Mouse (Mus musculus) midbrain, embryonic 12.5 days (tissue): ENCODE results near the gene Tbl1xr1. TPM values are rescaled to one million over a fixed set of nuclear protein-coding genes. Genes with fewer than 3 reads are reported as not detected.

ENCODE experiments used
- ATAC-seq: fragments of 200-750 bp; cut with Nextera tagmentation; 2 replicates; pipeline ENCODE4 v1.8.0; 2017; ENCODE audit warnings: low read depth, moderate TSS enrichment, moderate library complexity; ENCODE audit not compliant: low FRiP score
- H3K27ac ChIP-seq: fragments of 300-500 bp; sonication (generic); replicated peaks from 2 replicates; pipeline ENCODE4 v1.5.1; 2016; ENCODE audit warnings: mild to moderate bottlenecking
- H3K27me3 ChIP-seq: fragments of 300-500 bp; sonication (generic); 2 replicates; pipeline ENCODE4 v1.6.1; 2016; ENCODE audit warnings: mild to moderate bottlenecking
- H3K36me3 ChIP-seq: fragments of 300-500 bp; sonication (generic); 2 replicates; pipeline ENCODE4 v1.6.1; 2016
- H3K4me1 ChIP-seq: fragments of 300-500 bp; sonication (generic); 2 replicates; pipeline ENCODE4 v1.6.1; 2016
- H3K4me2 ChIP-seq: fragments of 300-500 bp; sonication (generic); replicated peaks from 2 replicates; pipeline ENCODE4 v1.6.1; 2016; ENCODE audit warnings: mild to moderate bottlenecking, moderate library complexity
- H3K4me3 ChIP-seq: fragments of 300-500 bp; sonication (generic); 2 replicates; pipeline ENCODE4 v1.5.1; 2016; ENCODE audit warnings: mild to moderate bottlenecking
- H3K9ac ChIP-seq: fragments of 300-500 bp; sonication (generic); replicated peaks from 2 replicates; pipeline ENCODE4 v1.6.1; 2016; ENCODE audit warnings: mild to moderate bottlenecking, moderate library complexity
- H3K9me3 ChIP-seq: fragments of 300-500 bp; sonication (generic); 2 replicates; pipeline ENCODE4 v1.6.1; 2016; ENCODE audit warnings: mild to moderate bottlenecking
- WGBS: fragments of 180-500 bp; shearing (Covaris S2); methylation state at CpG from one replicate; pipeline ENCODE4 v1.1.7; 2016; 5-methylcytosine and 5-hydroxymethylcytosine counted together
- polyA plus RNA-seq: library from polyadenylated mRNA; unstranded; fragments of >200 nt; fragmentation: Nextera tagmentation; extraction: Ambion mirVana; gene quantifications from 2 replicates; pipeline ENCODE4 v1.2.1, GENCODE M21; 2016

Tbl1xr1 gene
- polyA plus RNA-seq, 1 experiment from 2014 or later: 35.2 TPM

DNA sequence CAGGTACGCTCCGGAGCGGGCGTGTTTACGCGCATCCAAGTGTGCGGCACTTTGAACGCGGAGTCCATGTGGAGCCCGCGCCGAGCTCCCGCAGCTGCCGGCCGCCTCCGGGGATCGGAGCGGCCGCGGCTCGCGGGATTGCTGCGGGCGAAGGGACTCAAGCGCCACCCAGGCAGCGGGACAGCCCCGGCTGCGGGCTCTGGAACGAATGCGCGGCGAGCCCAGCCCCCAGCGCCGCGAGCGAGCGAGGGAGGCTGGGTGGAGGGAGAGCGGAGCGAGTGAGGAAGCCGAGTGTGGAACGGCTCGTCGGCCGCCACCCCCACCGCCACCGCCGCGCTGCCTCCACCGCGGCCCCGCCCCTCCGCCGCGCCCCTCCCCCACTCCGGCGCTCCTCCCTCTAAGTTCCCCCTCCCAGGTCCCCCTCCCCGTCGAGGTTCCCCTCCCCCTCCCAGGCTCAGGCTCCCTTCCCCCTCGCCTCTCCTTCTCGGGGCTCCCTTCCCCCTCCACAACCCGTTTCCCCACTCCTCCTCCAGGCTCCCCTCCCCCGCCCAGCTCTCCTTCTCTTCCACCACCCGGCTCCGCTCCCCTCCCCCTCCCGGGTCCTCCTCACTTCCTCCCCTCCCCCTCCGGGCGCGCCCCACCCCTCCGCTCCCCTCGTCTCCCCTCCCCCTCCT lies 428 bp upstream of the Tbl1xr1 start:
- Histone ChIP-seq H3K27me3 (no peaks in the 10 kb centered on the region), H3K9ac (peak overlapping the region; percentile 84), H3K36me3 (no peaks in the 10 kb centered on the region), H3K27ac (peak overlapping the region; percentile 99), H3K9me3 (no peaks in the 10 kb centered on the region), H3K4me3 (peak overlapping the region; percentile 95), H3K4me1 (peaks cover 34% of the 10 kb centered on the region), H3K4me2 (peak overlapping the region; percentile 73)
- WGBS: under 1% methylated on average over 35 of the region's 70 CpGs
- peak; percentile 88 for ATAC-seq

DNA sequence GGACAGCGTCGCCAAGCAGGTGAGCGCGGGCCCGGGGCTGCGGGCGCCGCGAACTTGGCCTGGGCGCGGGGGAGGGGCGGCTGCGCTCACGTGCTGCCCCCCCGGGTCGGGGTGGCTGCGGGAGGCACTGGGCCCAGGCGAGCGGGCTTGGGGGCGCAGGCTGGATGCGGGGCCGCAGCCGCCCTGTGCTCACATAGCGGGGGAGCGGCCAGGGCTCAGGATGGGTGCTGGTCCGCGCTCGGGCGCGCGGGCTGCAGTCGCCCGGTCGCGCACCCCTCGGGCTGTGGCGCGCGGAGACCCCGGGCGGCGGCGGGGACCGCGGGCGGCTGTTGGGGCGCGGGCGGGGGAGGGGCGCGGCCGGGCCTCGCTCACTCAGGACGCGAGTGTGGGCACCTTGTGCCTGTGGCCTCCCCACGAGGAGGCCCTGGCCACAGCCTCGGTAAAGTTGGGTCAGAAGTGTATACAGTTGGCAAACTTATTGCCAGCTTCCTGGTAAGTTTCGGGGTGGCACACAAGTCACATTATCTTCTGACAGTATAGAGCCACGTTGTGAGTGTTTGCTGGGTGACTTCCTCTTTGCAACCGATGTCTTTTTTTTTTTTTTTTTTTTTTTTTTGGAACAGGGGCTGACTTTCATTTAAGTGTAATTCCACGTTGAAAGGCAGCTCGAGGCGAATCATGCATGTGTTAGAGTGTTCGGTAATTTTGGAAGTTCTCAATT lies 644 bp downstream of the Tbl1xr1 start:
- peak; percentile 81 for ATAC-seq
- peak overlapping the region; percentile 94 for H3K9ac ChIP-seq
- H3K4me3 ChIP-seq: peak overlapping the region; percentile 95
- H3K27me3 ChIP-seq: no peaks in the 10 kb centered on the region
- peaks cover 34% of the 10 kb centered on the region for H3K4me1 ChIP-seq
- H3K36me3 ChIP-seq: no peaks in the 10 kb centered on the region
- H3K4me2 ChIP-seq: peak overlapping the region; percentile 73
- H3K27ac ChIP-seq: peak overlapping the region; percentile 99
- WGBS: under 1% methylated on average over 39 of the region's 64 CpGs
- H3K9me3 ChIP-seq: no peaks in the 10 kb centered on the region

DNA sequence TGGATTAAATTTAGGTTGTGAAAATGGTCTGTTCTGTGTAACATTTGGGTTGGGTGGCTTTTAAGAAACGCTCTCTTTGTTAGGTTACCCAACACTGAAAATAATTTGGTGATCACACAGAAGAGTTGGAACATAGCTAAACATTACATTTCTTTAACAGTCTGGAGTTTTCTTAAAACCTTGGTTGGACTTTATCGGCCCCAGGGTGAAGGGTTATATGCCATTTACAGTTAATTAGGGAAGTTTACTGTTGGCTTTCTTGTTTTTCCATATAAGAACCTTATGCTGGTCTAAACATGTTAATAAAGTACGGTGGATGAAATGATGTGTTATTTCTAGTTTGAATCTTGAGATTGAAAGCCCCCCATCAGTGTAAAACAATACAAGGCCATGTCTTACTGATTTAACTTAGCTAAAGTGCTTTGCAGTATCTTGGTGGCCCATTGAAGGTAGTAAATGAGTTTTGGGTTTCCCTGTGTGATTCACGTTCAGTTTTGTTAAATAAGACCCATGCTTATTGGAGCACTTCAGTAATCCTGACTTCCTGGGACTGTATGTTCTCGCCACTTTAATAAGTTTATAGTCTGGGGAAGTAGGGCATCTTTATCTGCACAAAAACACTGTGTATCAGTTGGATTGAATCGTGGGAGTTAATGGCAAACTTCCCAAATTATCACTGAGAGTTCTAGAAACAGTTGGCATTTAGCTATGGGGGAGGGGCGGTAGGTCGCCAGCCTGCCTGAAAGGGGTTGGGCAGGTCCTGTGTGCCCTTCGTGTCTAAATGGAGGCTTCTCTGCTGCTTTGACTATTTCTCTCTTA lies 1.4 kb downstream of the Tbl1xr1 start:
- Histone ChIP-seq H3K27ac (no peak overlapping the region), H3K9me3 (no peaks in the 10 kb centered on the region), H3K4me3 (peak overlapping the region; percentile 95), H3K9ac (peak overlapping the region; percentile 37), H3K4me2 (peak overlapping the region; percentile 73), H3K27me3 (no peaks in the 10 kb centered on the region), H3K36me3 (no peaks in the 10 kb centered on the region), H3K4me1 (peaks cover 34% of the 10 kb centered on the region)
- 5% methylated on average over 9 of the region's 9 CpGs for WGBS
- ATAC-seq: no peak

DNA sequence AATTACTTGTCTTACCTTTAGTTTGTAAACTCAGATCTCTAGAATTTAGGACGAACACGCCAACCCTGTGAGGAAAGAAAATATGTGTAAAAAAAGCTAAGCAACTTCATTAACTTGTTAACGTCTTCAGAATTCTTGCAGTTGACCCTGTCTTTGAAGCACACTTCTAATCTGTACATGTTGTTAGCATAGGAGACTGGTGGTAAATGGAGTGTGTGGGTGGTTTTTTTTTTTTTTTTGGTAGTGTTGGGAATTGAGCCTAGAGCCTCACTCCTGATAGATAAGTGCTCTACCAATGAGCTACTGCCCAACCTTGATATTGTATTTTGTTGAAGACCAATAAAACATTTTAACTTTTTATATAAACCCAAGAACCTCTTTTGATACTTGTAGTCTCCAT lies 2.1 kb downstream of the Tbl1xr1 start:
- WGBS: 47% methylated on average over 3 of the region's 3 CpGs
- Histone ChIP-seq H3K9ac (no peak overlapping the region), H3K27me3 (no peaks in the 10 kb centered on the region)

DNA sequence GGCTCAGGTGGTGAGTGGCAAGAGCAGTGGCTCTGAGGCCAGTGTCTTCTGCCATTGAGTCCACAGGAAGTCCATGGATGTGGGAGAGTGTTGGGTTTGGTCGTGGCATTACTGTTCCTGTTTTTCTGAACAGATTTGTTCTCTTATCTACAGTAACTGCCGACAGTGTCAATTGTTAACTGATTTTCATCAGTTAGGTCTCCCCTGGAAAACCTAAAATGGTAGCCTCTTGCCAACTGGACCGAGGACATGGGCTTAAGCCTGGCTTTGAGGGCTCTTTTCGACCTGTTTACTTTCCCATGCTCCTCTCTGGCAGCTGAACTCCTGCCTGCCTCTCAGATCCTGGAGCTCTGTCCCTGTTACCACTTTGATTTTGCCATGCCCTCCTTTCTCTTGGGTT lies 5.4 kb downstream of the Tbl1xr1 start:
- no peak for ATAC-seq
- Histone ChIP-seq H3K4me2 (no peak overlapping the region), H3K27me3 (no peaks in the 10 kb centered on the region), H3K4me3 (no peak overlapping the region), H3K4me1 (peaks cover 24% of the 10 kb centered on the region), H3K9ac (no peak overlapping the region), H3K27ac (no peak overlapping the region), H3K9me3 (no peaks in the 10 kb centered on the region), H3K36me3 (no peaks in the 10 kb centered on the region)
- WGBS: 89% methylated on average over 4 of the region's 4 CpGs

More for the DNA sequence above, 2.1 kb downstream of the Tbl1xr1 start:
- no peak overlapping the region for H3K27ac ChIP-seq
- no peak for ATAC-seq
- no peaks in the 10 kb centered on the region for H3K9me3 ChIP-seq
- peak overlapping the region; percentile 95 for H3K4me3 ChIP-seq
- peaks cover 34% of the 10 kb centered on the region for H3K4me1 ChIP-seq
- peak overlapping the region; percentile 73 for H3K4me2 ChIP-seq
- no peaks in the 10 kb centered on the region for H3K36me3 ChIP-seq

DNA sequence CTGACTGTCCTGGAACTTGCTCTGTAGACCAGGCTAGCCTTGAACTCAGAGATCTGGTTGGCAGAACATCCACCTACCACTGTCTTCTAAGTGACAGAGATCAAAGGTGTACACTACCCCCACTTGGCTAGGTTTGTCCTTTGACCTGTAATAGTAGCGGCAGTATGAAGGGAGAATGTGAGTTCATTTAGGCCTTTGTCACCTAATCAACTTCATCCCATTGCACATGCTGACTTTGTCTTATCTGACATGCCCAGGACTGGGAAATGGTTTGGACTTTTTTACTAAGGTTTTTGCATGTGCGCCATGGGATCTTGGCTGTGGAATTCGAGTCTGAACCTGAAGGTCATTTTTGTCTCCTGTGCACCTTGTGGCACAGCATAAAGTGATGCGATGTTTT lies 6.4 kb downstream of the Tbl1xr1 start:
- Histone ChIP-seq H3K36me3 (no peaks in the 10 kb centered on the region), H3K4me1 (peaks cover 20% of the 10 kb centered on the region), H3K9ac (no peak overlapping the region), H3K27ac (no peak overlapping the region), H3K4me3 (no peak overlapping the region), H3K27me3 (no peaks in the 10 kb centered on the region), H3K9me3 (no peaks in the 10 kb centered on the region), H3K4me2 (no peak overlapping the region)
- ATAC-seq: no peak
- 94% methylated on average over 4 of the region's 4 CpGs for WGBS

DNA sequence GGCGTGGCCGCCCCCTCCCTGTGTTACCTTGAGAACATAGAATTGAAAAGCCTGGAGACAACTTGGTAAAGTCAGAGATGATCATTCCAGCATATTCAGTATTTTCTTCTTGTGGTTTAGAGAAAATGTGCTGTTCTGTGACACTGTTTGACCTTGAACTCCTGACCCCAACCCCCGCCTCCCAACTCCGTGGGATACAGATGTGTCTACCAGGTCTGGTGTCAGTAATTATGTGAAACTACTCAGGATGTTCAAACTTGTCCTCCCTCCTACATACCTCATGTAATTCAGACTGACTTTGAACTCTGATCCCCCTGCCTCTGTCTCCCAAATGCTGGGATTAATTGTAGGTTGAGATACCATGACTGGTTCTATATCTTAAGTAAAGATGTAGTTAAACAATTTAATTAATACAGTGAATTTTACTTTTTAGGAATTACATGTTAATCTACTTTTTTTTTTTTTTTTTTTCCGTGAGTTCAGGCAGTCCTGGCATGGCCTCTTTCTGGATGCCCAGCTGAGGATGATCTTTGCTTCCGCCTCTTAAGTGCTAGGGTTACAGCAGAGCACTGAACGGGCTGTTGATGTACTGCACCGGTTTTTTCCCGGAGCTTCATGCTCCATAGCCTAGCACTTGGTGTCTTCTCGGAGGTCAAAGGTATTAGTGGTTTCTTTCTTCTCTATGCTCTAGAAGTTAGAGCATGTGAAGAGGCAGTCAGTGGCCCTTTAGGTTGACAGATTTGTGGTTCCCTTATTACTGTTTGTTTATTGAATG lies 8.0 kb downstream of the Tbl1xr1 start:
- Histone ChIP-seq H3K27ac (no peak overlapping the region), H3K36me3 (no peaks in the 10 kb centered on the region), H3K4me2 (no peak overlapping the region), H3K9ac (no peak overlapping the region), H3K9me3 (no peaks in the 10 kb centered on the region), H3K4me1 (peaks cover 5% of the 10 kb centered on the region; the same call in 1 of the 2 replicates), H3K4me3 (no peak overlapping the region), H3K27me3 (no peaks in the 10 kb centered on the region)
- ATAC-seq: no peak
- 90% methylated on average over 10 of the region's 10 CpGs for WGBS

DNA sequence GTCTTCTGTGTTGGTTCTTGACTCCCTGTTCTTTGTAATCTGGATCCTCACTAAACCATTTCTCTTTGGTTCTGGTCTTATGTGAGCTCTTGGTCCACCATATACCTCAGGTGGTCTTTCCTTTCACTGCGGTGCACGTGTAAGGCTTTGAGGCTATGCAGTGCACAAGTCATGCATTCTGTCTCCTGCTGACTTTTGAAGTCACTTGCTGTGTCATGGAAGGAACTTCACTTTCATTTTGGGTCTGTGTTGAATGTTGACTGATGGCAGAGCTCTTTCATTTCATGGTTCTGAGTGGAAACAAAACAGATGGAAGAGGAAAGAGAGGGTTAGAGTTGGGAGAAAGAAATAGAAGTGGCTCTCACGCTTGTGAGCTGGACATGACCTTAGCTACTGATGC lies 13.4 kb downstream of the Tbl1xr1 start:
- H3K4me2 ChIP-seq: no peak overlapping the region
- H3K9ac ChIP-seq: no peak overlapping the region
- no peaks in the 10 kb centered on the region for H3K36me3 ChIP-seq
- no peak overlapping the region for H3K27ac ChIP-seq
- no peaks in the 10 kb centered on the region; the same call in 1 of the 2 replicates for H3K4me1 ChIP-seq
- H3K4me3 ChIP-seq: no peak overlapping the region
- ATAC-seq: no peak
- 87% methylated on average over 3 of the region's 3 CpGs for WGBS
- no peaks in the 10 kb centered on the region for H3K27me3 ChIP-seq
- no peaks in the 10 kb centered on the region for H3K9me3 ChIP-seq

DNA sequence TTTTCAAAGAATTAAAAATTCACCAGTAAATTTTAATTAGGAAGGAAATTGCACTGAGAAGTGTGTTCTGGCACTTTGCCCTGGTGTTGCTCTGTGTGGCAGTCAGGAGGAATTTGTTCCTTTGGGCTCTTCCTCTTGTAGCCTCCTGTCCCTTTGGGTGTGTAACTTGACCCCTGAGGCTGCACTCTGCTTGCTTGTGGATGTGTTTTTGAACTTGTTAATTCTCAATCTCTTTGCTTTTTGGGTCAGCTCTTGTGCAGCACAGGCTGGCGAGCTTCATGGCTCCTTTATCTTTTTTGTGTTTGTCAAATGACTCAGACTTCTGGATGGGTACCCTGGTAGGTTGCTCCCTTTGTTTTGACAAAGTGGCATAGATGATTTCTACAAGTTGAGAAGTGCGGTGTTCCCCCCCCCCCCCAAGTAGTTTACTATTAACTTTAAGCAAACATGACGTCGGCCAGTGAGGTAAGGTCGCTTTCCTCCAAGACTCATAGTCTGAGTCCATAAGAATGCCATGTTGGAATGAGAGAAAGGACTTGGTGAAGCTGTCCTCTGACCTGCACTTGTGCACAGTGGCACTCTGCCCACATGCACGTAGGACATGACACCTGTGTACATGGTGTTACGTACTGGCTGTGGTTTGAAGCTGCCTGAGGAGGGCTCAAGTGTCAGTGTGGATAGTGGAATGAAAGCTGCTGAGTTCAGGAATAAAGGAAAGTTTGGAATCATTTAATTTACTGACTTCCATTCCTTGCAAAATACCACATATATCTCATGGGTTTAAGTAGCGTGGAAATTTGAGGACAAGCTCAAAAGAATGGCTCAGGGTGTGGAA lies 14.2 kb downstream of the Tbl1xr1 start:
- Histone ChIP-seq H3K36me3 (no peaks in the 10 kb centered on the region), H3K4me1 (no peaks in the 10 kb centered on the region; the same call in 1 of the 2 replicates), H3K4me3 (no peak overlapping the region), H3K4me2 (no peak overlapping the region), H3K9me3 (no peaks in the 10 kb centered on the region), H3K27ac (no peak overlapping the region), H3K9ac (no peak overlapping the region), H3K27me3 (no peaks in the 10 kb centered on the region)
- no peak for ATAC-seq
- WGBS: 89% methylated on average over 8 of the region's 8 CpGs

DNA sequence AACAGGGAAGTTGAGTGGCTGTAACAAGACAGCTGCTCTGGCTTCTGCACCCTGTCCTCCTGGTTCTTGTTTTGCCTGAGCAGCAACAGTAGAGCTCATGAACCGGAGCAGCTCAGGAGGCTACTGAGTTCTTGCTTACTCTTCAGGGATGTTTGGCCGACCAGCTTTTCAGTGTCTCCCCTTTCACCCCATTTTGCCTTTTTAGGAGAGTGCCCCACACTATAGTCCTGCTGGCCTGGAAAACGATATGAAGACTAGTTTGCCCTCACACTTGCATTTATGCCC lies 14.8 kb downstream of the Tbl1xr1 start:
- no peak overlapping the region for H3K9ac ChIP-seq
- WGBS: 90% methylated on average over 3 of the region's 3 CpGs
- H3K4me3 ChIP-seq: no peak overlapping the region
- ATAC-seq: no peak
- H3K27me3 ChIP-seq: no peaks in the 10 kb centered on the region
- H3K4me1 ChIP-seq: no peaks in the 10 kb centered on the region; the same call in 1 of the 2 replicates
- H3K27ac ChIP-seq: no peak overlapping the region
- H3K36me3 ChIP-seq: no peaks in the 10 kb centered on the region
- H3K9me3 ChIP-seq: no peaks in the 10 kb centered on the region
- H3K4me2 ChIP-seq: no peak overlapping the region

DNA sequence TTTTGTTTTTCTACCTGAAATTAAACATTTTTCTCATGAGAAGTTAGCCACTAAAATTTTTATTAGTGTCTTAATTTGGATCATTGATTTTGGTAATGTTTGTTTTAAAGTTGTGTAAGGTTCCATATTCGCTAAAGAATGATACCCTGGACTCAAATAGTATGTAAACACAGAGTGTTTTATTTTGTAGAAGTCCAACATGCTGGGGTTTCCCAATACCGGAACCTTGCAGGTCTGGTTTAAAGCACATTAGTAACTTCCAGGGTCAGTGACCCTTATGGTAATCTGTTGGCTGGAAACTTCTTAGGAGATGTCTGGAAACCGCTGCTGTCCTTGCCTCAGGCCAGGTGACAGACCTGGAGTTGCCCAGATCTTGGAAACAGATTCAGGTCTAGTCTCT lies 15.2 kb downstream of the Tbl1xr1 start:
- H3K36me3 ChIP-seq: no peaks in the 10 kb centered on the region
- H3K27me3 ChIP-seq: no peaks in the 10 kb centered on the region
- ATAC-seq: no peak
- H3K27ac ChIP-seq: no peak overlapping the region
- H3K4me3 ChIP-seq: no peak overlapping the region
- H3K4me1 ChIP-seq: no peaks in the 10 kb centered on the region; the same call in 1 of the 2 replicates
- WGBS: 94% methylated on average over 3 of the region's 3 CpGs
- H3K9me3 ChIP-seq: no peaks in the 10 kb centered on the region
- H3K4me2 ChIP-seq: no peak overlapping the region
- no peak overlapping the region for H3K9ac ChIP-seq
